Mouse (Mus musculus): Measurements from ENCODE around the gene Mmel1. TPM values are rescaled to one million over a fixed set of nuclear protein-coding genes. Genes with fewer than 3 reads are reported as not detected.

Mmel1 gene
- polyA plus RNA-seq, 1 experiment from 2014 or later = 0.22 TPM

DNA sequence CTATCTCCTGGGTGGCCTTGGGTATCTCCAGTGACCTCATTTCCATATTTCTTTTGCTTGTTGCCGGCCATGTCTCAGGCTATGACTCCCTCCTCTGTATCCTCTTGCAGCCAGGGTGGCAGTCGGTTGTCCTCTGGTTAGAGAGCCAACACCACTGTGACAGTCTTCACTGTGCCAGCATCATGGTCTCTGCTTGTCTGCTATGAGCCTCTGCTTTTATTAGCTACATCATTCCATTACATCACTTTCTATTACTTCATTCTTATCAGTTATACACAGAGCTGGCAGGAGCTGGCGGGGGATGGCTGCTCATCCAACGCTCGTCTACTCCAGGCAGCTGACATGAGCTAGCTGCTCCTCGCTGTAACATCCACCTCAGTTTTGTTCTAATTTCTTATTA, 11.3 kb downstream of the Mmel1 start:
- Histone ChIP-seq H3K36me3 (ENCODE audit: control insufficient read depth, insufficient read depth, low read length) (no peaks in the 10 kb centered on the region), H3K27me3 (ENCODE audit: control insufficient read depth, insufficient read depth, low read length) (no peaks in the 10 kb centered on the region), H3K27ac (replicated peaks in 1 of 2; ENCODE audit: control insufficient read depth in 1 of 2, insufficient read depth in 1 of 2, low read depth in 2 of 2, low read length in 2 of 2) (peak overlapping the region; percentile 76 to 84), H3K4me1 (ENCODE audit: control insufficient read depth in 2 of 2, insufficient read depth in 2 of 2, low read length in 2 of 2) (peaks cover 26 to 36% of the 10 kb centered on the region in 2 experiments), H3K9ac (ENCODE audit: low read length) (peak overlapping the region; percentile 26), H3K4me2 (ENCODE audit: low read length) (peak overlapping the region; percentile 27; the same call in 1 of the 2 replicates), H3K9me3 (ENCODE audit: control insufficient read depth, low read length) (no peaks in the 10 kb centered on the region), H3K4me3 (ENCODE audit: control insufficient read depth in 1 of 2, insufficient read depth in 1 of 2, low read depth in 1 of 2, low read length in 2 of 2) (no peak overlapping the region)
- ATAC-seq (ENCODE audit: insufficient number of reproducible peaks, insufficient read depth, low FRiP score, low read depth) = peak; percentile 45
- WGBS = 15% methylated on average over 6 of the region's 6 CpGs

- H3K27me3 ChIP-seq (ENCODE audit: control insufficient read depth, insufficient read depth, low read length) = no peaks in the 10 kb centered on the region
- 0 out of 4 replicates have a peak overlapping the region, but pooled peaks of 1 of the 2 experiments have one; percentile 19 for H3K27ac ChIP-seq (replicated peaks in 1 of 2; ENCODE audit: control insufficient read depth in 1 of 2, insufficient read depth in 1 of 2, low read depth in 2 of 2, low read length in 2 of 2)
- WGBS = 27% methylated on average over 14 of the region's 14 CpGs
- H3K9me3 ChIP-seq (ENCODE audit: control insufficient read depth, low read length) = no peaks in the 10 kb centered on the region
- no peak overlapping the region for H3K4me2 ChIP-seq (ENCODE audit: low read length)
- H3K4me1 ChIP-seq (ENCODE audit: control insufficient read depth in 2 of 2, insufficient read depth in 2 of 2, low read length in 2 of 2) = peaks cover 26 to 36% of the 10 kb centered on the region in 2 experiments
- no peak overlapping the region for H3K4me3 ChIP-seq (ENCODE audit: control insufficient read depth in 1 of 2, insufficient read depth in 1 of 2, low read depth in 1 of 2, low read length in 2 of 2)
- no peak for ATAC-seq (ENCODE audit: insufficient number of reproducible peaks, insufficient read depth, low FRiP score, low read depth)
- no peaks in the 10 kb centered on the region for H3K36me3 ChIP-seq (ENCODE audit: control insufficient read depth, insufficient read depth, low read length)
- no peak overlapping the region for H3K9ac ChIP-seq (ENCODE audit: low read length)
Observed at GRCm38 (mm10) chr4:154882014-154882659, 12.8 kb downstream of the Mmel1 start.

DNA sequence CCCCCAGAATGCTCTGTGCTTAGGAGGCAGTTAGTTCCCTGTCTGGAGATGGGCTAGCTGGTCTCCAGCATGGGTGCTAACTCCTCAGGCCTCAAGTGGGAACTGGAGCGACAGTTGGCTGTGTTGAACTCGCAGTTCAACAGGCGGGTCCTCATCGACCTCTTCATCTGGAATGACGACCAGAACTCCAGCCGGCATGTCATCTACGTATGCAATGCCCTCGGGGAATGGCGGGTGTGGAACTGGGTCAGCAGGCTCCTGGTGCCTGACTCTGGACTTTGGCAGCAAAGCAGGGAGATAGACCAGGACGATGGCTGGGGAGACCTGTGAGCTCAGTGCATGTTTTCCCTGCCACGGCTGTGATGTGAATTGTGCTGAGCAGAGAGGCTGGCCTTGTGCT, 16.0 kb downstream of the Mmel1 start:
- H3K4me3 ChIP-seq (ENCODE audit: control insufficient read depth in 1 of 2, insufficient read depth in 1 of 2, low read depth in 1 of 2, low read length in 2 of 2) = no peak overlapping the region
- H3K4me2 ChIP-seq (ENCODE audit: low read length) = no peak overlapping the region
- no peaks in the 10 kb centered on the region for H3K27me3 ChIP-seq (ENCODE audit: control insufficient read depth, insufficient read depth, low read length)
- H3K9ac ChIP-seq (ENCODE audit: low read length) = no peak overlapping the region
- H3K27ac ChIP-seq (replicated peaks in 1 of 2; ENCODE audit: control insufficient read depth in 1 of 2, insufficient read depth in 1 of 2, low read depth in 2 of 2, low read length in 2 of 2) = no peak overlapping the region
- no peak for ATAC-seq (ENCODE audit: insufficient number of reproducible peaks, insufficient read depth, low FRiP score, low read depth)
- peaks cover 14 to 21% of the 10 kb centered on the region in 2 experiments for H3K4me1 ChIP-seq (ENCODE audit: control insufficient read depth in 2 of 2, insufficient read depth in 2 of 2, low read length in 2 of 2)
- no peaks in the 10 kb centered on the region for H3K9me3 ChIP-seq (ENCODE audit: control insufficient read depth, low read length)
- H3K36me3 ChIP-seq (ENCODE audit: control insufficient read depth, insufficient read depth, low read length) = no peaks in the 10 kb centered on the region
- WGBS = 74% methylated on average over 11 of the region's 11 CpGs

DNA sequence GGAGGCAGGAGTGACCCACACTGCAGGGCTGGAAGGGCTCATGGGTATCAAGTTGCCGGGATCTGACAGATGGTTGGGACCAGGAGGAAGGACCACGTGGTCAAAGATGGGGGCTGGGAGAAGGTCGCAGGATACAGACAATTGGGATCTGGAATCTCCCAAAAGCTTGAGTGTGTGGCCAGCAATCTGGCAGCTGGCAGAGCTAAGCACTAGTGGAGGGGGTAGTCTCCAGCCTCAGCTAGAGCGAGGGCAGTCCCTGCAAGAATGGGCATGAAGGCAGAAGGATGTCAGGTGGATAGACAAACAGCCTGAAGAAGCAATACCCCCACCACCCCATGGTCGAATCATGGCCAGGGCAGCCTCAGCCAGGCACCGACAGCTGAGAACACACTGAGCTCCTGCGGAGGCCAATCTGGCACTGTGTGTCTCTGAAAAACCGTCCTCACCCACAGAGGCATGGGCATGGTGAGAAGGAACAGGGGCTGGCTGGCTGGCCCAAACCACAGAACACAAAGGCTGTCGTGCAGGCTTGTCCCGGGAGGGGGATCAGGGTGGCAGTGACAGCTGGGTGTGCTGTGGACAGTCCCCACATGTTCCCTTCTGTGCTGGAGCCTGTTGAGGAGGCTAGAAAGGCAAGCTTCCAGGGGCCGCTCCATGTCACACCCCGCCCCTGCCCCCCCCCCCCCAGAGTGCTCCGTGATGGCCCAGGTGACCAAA, 17.6 kb downstream of the Mmel1 start:
- no peak for ATAC-seq (ENCODE audit: insufficient number of reproducible peaks, insufficient read depth, low FRiP score, low read depth)

DNA sequence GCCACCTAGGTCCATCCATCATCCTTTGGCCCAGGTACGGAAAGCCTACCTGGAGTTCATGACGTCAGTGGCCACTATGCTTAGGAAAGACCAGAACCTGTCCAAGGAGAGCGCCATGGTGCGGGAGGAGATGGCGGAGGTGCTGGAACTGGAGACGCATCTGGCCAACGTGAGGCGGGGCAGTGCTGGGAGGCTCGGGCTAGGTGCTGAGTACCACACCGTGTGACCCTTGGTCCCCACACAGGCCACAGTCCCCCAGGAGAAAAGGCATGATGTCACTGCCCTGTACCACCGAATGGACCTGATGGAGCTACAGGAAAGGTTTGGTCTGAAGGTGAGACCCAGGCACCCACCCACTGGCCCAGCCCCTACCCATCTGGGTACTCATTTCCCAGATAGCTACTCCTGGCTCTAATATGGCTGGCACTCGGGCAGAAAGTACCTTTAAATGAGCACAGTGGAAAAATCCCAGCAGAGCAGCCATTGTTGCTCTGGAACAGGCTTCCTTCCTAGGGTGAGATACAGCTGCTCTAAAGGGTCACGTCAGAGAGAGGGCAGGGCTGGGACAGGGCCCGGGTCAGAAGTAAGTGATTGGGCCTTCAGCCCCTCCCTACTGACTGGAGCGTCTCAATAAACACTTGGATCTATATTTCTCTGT, 18.3 kb downstream of the Mmel1 start:
- ATAC-seq (ENCODE audit: insufficient number of reproducible peaks, insufficient read depth, low FRiP score, low read depth) = no peak
- Histone ChIP-seq H3K9me3 (ENCODE audit: control insufficient read depth, low read length) (no peaks in the 10 kb centered on the region), H3K36me3 (ENCODE audit: control insufficient read depth, insufficient read depth, low read length) (no peaks in the 10 kb centered on the region), H3K27me3 (ENCODE audit: control insufficient read depth, insufficient read depth, low read length) (no peaks in the 10 kb centered on the region), H3K9ac (ENCODE audit: low read length) (no peak overlapping the region), H3K4me2 (ENCODE audit: low read length) (no peak overlapping the region), H3K4me1 (ENCODE audit: control insufficient read depth in 2 of 2, insufficient read depth in 2 of 2, low read length in 2 of 2) (no peaks in the 10 kb centered on the region), H3K27ac (replicated peaks in 1 of 2; ENCODE audit: control insufficient read depth in 1 of 2, insufficient read depth in 1 of 2, low read depth in 2 of 2, low read length in 2 of 2) (no peak overlapping the region), H3K4me3 (ENCODE audit: control insufficient read depth in 1 of 2, insufficient read depth in 1 of 2, low read depth in 1 of 2, low read length in 2 of 2) (no peak overlapping the region)
- WGBS = 77% methylated on average over 15 of the region's 15 CpGs

More for the DNA sequence above, 17.6 kb downstream of the Mmel1 start:
- 76% methylated on average over 13 of the region's 13 CpGs for WGBS
- H3K4me2 ChIP-seq (ENCODE audit: low read length) = no peak overlapping the region
- no peaks in the 10 kb centered on the region for H3K27me3 ChIP-seq (ENCODE audit: control insufficient read depth, insufficient read depth, low read length)
- no peaks in the 10 kb centered on the region for H3K9me3 ChIP-seq (ENCODE audit: control insufficient read depth, low read length)
- no peaks in the 10 kb centered on the region for H3K36me3 ChIP-seq (ENCODE audit: control insufficient read depth, insufficient read depth, low read length)
- peaks cover under 1 to 6% of the 10 kb centered on the region in 2 experiments; a peak in 3 of 4 replicates for H3K4me1 ChIP-seq (ENCODE audit: control insufficient read depth in 2 of 2, insufficient read depth in 2 of 2, low read length in 2 of 2)
- H3K9ac ChIP-seq (ENCODE audit: low read length) = no peak overlapping the region
- no peak overlapping the region for H3K4me3 ChIP-seq (ENCODE audit: control insufficient read depth in 1 of 2, insufficient read depth in 1 of 2, low read depth in 1 of 2, low read length in 2 of 2)
- H3K27ac ChIP-seq (replicated peaks in 1 of 2; ENCODE audit: control insufficient read depth in 1 of 2, insufficient read depth in 1 of 2, low read depth in 2 of 2, low read length in 2 of 2) = no peak overlapping the region

- Histone ChIP-seq H3K36me3 (ENCODE audit: control insufficient read depth, insufficient read depth, low read length) (no peaks in the 10 kb centered on the region), H3K9me3 (ENCODE audit: control insufficient read depth, low read length) (no peaks in the 10 kb centered on the region), H3K4me3 (ENCODE audit: control insufficient read depth in 1 of 2, insufficient read depth in 1 of 2, low read depth in 1 of 2, low read length in 2 of 2) (no peak overlapping the region), H3K4me1 (ENCODE audit: control insufficient read depth in 2 of 2, insufficient read depth in 2 of 2, low read length in 2 of 2) (no peaks in the 10 kb centered on the region), H3K27me3 (ENCODE audit: control insufficient read depth, insufficient read depth, low read length) (no peaks in the 10 kb centered on the region; the same call in 1 of the 2 replicates), H3K27ac (replicated peaks in 1 of 2; ENCODE audit: control insufficient read depth in 1 of 2, insufficient read depth in 1 of 2, low read depth in 2 of 2, low read length in 2 of 2) (no peak overlapping the region), H3K4me2 (ENCODE audit: low read length) (no peak overlapping the region), H3K9ac (ENCODE audit: low read length) (no peak overlapping the region)
- 89% methylated on average over 14 of the region's 14 CpGs for WGBS
- ATAC-seq (ENCODE audit: insufficient number of reproducible peaks, insufficient read depth, low FRiP score, low read depth) = no peak
Observed at GRCm38 (mm10) chr4:154890887-154891286, 21.5 kb downstream of the Mmel1 start.

DNA sequence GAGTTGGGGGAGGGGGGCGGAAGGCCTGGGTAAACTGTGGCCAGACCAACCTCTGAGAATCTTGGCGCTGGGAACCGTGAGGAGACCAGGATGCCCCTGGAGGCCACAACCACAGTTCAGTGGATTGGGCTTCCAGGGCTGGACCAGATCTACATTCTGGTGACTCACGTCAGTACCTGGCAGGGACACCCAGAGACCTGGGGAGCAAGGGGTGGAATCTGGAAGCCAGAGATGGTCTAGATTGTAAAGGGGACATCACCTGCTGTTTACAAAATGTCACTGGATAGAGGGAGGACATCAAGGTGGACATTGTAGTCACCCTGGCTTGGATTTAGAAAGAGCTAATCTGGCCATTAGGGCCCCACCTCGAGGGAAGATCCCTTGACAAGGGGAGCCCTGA, 26.2 kb downstream of the Mmel1 start:
- ATAC-seq (ENCODE audit: insufficient number of reproducible peaks, insufficient read depth, low FRiP score, low read depth) = no peak
- no peaks in the 10 kb centered on the region for H3K9me3 ChIP-seq (ENCODE audit: control insufficient read depth, low read length)
- H3K4me3 ChIP-seq (ENCODE audit: control insufficient read depth in 1 of 2, insufficient read depth in 1 of 2, low read depth in 1 of 2, low read length in 2 of 2) = no peak overlapping the region
- H3K36me3 ChIP-seq (ENCODE audit: control insufficient read depth, insufficient read depth, low read length) = no peaks in the 10 kb centered on the region
- no peak overlapping the region for H3K4me2 ChIP-seq (ENCODE audit: low read length)
- H3K27me3 ChIP-seq (ENCODE audit: control insufficient read depth, insufficient read depth, low read length) = peaks cover 3% of the 10 kb centered on the region
- H3K9ac ChIP-seq (ENCODE audit: low read length) = no peak overlapping the region
- H3K27ac ChIP-seq (replicated peaks in 1 of 2; ENCODE audit: control insufficient read depth in 1 of 2, insufficient read depth in 1 of 2, low read depth in 2 of 2, low read length in 2 of 2) = no peak overlapping the region
- 70% methylated on average over 5 of the region's 5 CpGs for WGBS
- H3K4me1 ChIP-seq (ENCODE audit: control insufficient read depth in 2 of 2, insufficient read depth in 2 of 2, low read length in 2 of 2) = peaks cover 11 to 12% of the 10 kb centered on the region in 2 experiments; a peak in 3 of 4 replicates
